In genomic region chr11:108475738-108476137, GRCm38 (mm10) we compare ENCODE assay signal across 12 mouse cellular contexts. TPM values are rescaled to one million over a fixed set of nuclear protein-coding genes. Genes with fewer than 3 reads are reported as not detected.
A peak's percentile ranks its signal among the peaks of the same experiment; 100 is the strongest.
DNase-seq lines count a peak whose midpoint lies in the region; ATAC-seq and TF ChIP-seq lines count a peak whose summit lies in the region.
"Had no signal": no experiment of that assay in that cellular context is flagged by ENCODE, and none has a peak within 500 bp of the region (broad histone marks: within the 10 kb centered on the region; RNA-seq: fewer than 3 reads in every experiment).

No protein-coding gene starts in this region.

- no peak overlapping the region for H3K4me2 ChIP-seq in forebrain, postnatal 0 days (ENCODE audit: low read depth)
- H3K4me2 ChIP-seq: heart, embryonic 13.5 days; limb, embryonic 12.5 days had no signal

- no peaks in the 10 kb centered on the region for H3K36me3 ChIP-seq in forebrain, postnatal 0 days (ENCODE audit: insufficient read depth)
- H3K36me3 ChIP-seq: G1E had no signal

- no peak for TF ChIP-seq CTCF in forebrain, postnatal 0 days (IDR thresholded peaks at IDR 0.05; ENCODE audit: low read depth)

- H3K27ac ChIP-seq in forebrain, postnatal 0 days (ENCODE audit: low read depth, low read length) = no peak overlapping the region
- H3K27ac ChIP-seq: heart, embryonic 13.5 days; hindbrain, postnatal 0 days; limb, embryonic 12.5 days had no signal

- peak; percentile 89 for DNase-seq in heart, adult 11 months
- no peak for DNase-seq in heart, postnatal 4 days
- DNase-seq in thymus, postnatal 4 days = peak; percentile 7
- DNase-seq in thymus, postnatal 10 days (ENCODE audit: low spot score in 2 of 2) = no peak
- peak; percentile 35 to 61 for DNase-seq in lung, adult 18-20 months
- no peak for DNase-seq in testis, postnatal 10 days (ENCODE audit: low spot score)
- DNase-seq in left cerebral cortex, postnatal 4 days = no peak
- no peak for DNase-seq in forebrain, postnatal 0 days

- no peaks in the 10 kb centered on the region for H3K4me1 ChIP-seq in forebrain, postnatal 0 days (ENCODE audit: insufficient read depth)
- H3K4me1 ChIP-seq: limb, embryonic 12.5 days had no signal

- no peak overlapping the region for H3K4me3 ChIP-seq in forebrain, postnatal 0 days (ENCODE audit: low read depth, low read length)
- H3K4me3 ChIP-seq: heart, embryonic 13.5 days; limb, embryonic 12.5 days had no signal

- ATAC-seq in forebrain, postnatal 0 days = no peak
- ATAC-seq: hindbrain, postnatal 0 days had no signal

- no peak overlapping the region for H3K9ac ChIP-seq in forebrain, postnatal 0 days
- H3K9ac ChIP-seq: heart, embryonic 13.5 days; limb, embryonic 12.5 days had no signal

- H3K27me3 ChIP-seq in forebrain, postnatal 0 days (ENCODE audit: insufficient read depth, low read length) = no peaks in the 10 kb centered on the region
- H3K27me3 ChIP-seq: heart, embryonic 13.5 days; limb, embryonic 12.5 days had no signal

- intact Hi-C loops in left cerebral cortex, postnatal 4 days (cut with DNase I) = no loop called here

- no peaks in the 10 kb centered on the region for H3K9me3 ChIP-seq in forebrain, postnatal 0 days (ENCODE audit: low read length)
- H3K9me3 ChIP-seq: heart, embryonic 13.5 days; limb, embryonic 12.5 days had no signal

- 83% methylated on average over 7 of the region's 7 CpGs for WGBS in forebrain, postnatal 0 days

RNA-seq across cellular contexts. Expression of gene Cep112, which starts 50.7 kb away (rescaled TPM):
- 10 to 100 TPM; 16.2 to 17.2 TPM for total RNA-seq in heart, postnatal 4 days (2021)
- total RNA-seq in left cerebral cortex, postnatal 4 days (2021) = 10 to 100 TPM; 16.1 to 17.7 TPM
- total RNA-seq in forebrain, postnatal 0 days (2014; rRNA removed) = 15.3 and 17.2 TPM in 2 replicates
- 7.3 and 8.6 TPM in 2 replicates for polyA plus RNA-seq in forebrain, postnatal 0 days (2015; fragmentation: Nextera tagmentation; extraction: Ambion mirVana)
- polyA plus RNA-seq: G1E had no signal

Comparison
In these comparisons a context has a peak if more than half of its experiments do, and no peak if none do; other contexts are left out.
1. DNase-seq: peak in heart, adult 11 months (single experiment), thymus, postnatal 4 days (single experiment) and lung, adult 18-20 months (2 of 2); none in heart, postnatal 4 days (single experiment), thymus, postnatal 10 days (0 of 2), testis, postnatal 10 days (single experiment), left cerebral cortex, postnatal 4 days (single experiment) and forebrain, postnatal 0 days (single experiment).